Mouse (Mus musculus): ENCODE results near the gene Acadl. TPM values are rescaled to one million over a fixed set of nuclear protein-coding genes. Genes with fewer than 3 reads are reported as not detected.

The Acadl gene
- total RNA-seq (2014; rRNA removed) (8.6 and 9.8 TPM in 2 replicates), polyA plus RNA-seq (2015; fragmentation: Nextera tagmentation; extraction: Ambion mirVana) (44.9 and 57.3 TPM in 2 replicates)

GRCm38 (mm10) chr1:66862712-66863511 is at the start of gene Acadl:
TSS of gene Acadl (minus strand) at chr1:66863277.
- ATAC-seq (peak; percentile 90), DNase-seq (peak; percentile 59)
- Histone ChIP-seq H3K4me2 (ENCODE audit: low read depth) (peak within 1 kb of the TSS; percentile 91), H3K27me3 (ENCODE audit: insufficient read depth, low read length) (no peaks in the 10 kb centered on the region), H3K4me1 (ENCODE audit: insufficient read depth) (no peaks in the 10 kb centered on the region), H3K27ac (ENCODE audit: low read depth, low read length) (peak within 1 kb of the TSS; percentile 70), H3K9ac (peak within 1 kb of the TSS; percentile 68), H3K36me3 (ENCODE audit: insufficient read depth) (no peaks in the 10 kb centered on the region), H3K4me3 (ENCODE audit: low read depth, low read length) (peak within 1 kb of the TSS; percentile 74), H3K9me3 (ENCODE audit: low read length) (peaks cover 4% of the 10 kb centered on the region; the same call in 1 of the 2 replicates)
- no peak for TF ChIP-seq CTCF (IDR thresholded peaks at IDR 0.05; ENCODE audit: low read depth)
- under 1% methylated on average over 81 of the region's 85 CpGs for WGBS

GRCm38 (mm10) chr1:66912305-66912704 is 49.2 kb upstream of the Acadl start:
- Histone ChIP-seq H3K9me3 (ENCODE audit: low read length) (no peaks in the 10 kb centered on the region), H3K9ac (no peak overlapping the region), H3K4me3 (ENCODE audit: low read depth, low read length) (no peak overlapping the region), H3K4me2 (ENCODE audit: low read depth) (no peak overlapping the region), H3K27me3 (ENCODE audit: insufficient read depth, low read length) (no peaks in the 10 kb centered on the region), H3K4me1 (ENCODE audit: insufficient read depth) (no peaks in the 10 kb centered on the region), H3K27ac (ENCODE audit: low read depth, low read length) (no peak overlapping the region), H3K36me3 (ENCODE audit: insufficient read depth) (no peaks in the 10 kb centered on the region)
- TF ChIP-seq CTCF (IDR thresholded peaks at IDR 0.05; ENCODE audit: low read depth): no peak
- ATAC-seq (no peak), DNase-seq (no peak)
- 79% methylated on average over 1 of the region's 1 CpGs for WGBS

GRCm38 (mm10) chr1:66902566-66902965 is 39.5 kb upstream of the Acadl start:
- H3K4me1 ChIP-seq (ENCODE audit: insufficient read depth): no peaks in the 10 kb centered on the region
- no peak for TF ChIP-seq CTCF (IDR thresholded peaks at IDR 0.05; ENCODE audit: low read depth)

GRCm38 (mm10) chr1:66900946-66901345 is 37.9 kb upstream of the Acadl start:
- no peaks in the 10 kb centered on the region for H3K36me3 ChIP-seq (ENCODE audit: insufficient read depth)
- TF ChIP-seq CTCF (IDR thresholded peaks at IDR 0.05; ENCODE audit: low read depth): no peak
- no peaks in the 10 kb centered on the region for H3K4me1 ChIP-seq (ENCODE audit: insufficient read depth)
- ATAC-seq (no peak), DNase-seq (no peak)
- H3K27ac ChIP-seq (ENCODE audit: low read depth, low read length): no peak overlapping the region
- no peak overlapping the region for H3K9ac ChIP-seq
- no peak overlapping the region for H3K4me2 ChIP-seq (ENCODE audit: low read depth)
- no peaks in the 10 kb centered on the region for H3K27me3 ChIP-seq (ENCODE audit: insufficient read depth, low read length)
- no peak overlapping the region for H3K4me3 ChIP-seq (ENCODE audit: low read depth, low read length)
- 95% methylated on average over 4 of the region's 4 CpGs for whole genome bisulfite sequencing
- H3K9me3 ChIP-seq (ENCODE audit: low read length): no peaks in the 10 kb centered on the region

More at GRCm38 (mm10) chr1:66902566-66902965, 39.5 kb upstream of the Acadl start:
- WGBS: 81% methylated on average over 3 of the region's 3 CpGs
- Histone ChIP-seq H3K4me2 (ENCODE audit: low read depth) (no peak overlapping the region), H3K4me3 (ENCODE audit: low read depth, low read length) (no peak overlapping the region), H3K27ac (ENCODE audit: low read depth, low read length) (no peak overlapping the region), H3K9me3 (ENCODE audit: low read length) (no peaks in the 10 kb centered on the region), H3K27me3 (ENCODE audit: insufficient read depth, low read length) (no peaks in the 10 kb centered on the region), H3K9ac (no peak overlapping the region), H3K36me3 (ENCODE audit: insufficient read depth) (no peaks in the 10 kb centered on the region)
- DNase-seq (no peak), ATAC-seq (no peak)

GRCm38 (mm10) chr1:66898261-66898660 is 35.2 kb upstream of the Acadl start:
- H3K27me3 ChIP-seq (ENCODE audit: insufficient read depth, low read length): no peaks in the 10 kb centered on the region
- no peaks in the 10 kb centered on the region for H3K9me3 ChIP-seq (ENCODE audit: low read length)
- no peak overlapping the region for H3K4me3 ChIP-seq (ENCODE audit: low read depth, low read length)
- H3K27ac ChIP-seq (ENCODE audit: low read depth, low read length): no peak overlapping the region
- DNase-seq: peak; percentile 24
- no peak for ATAC-seq
- H3K4me2 ChIP-seq (ENCODE audit: low read depth): no peak overlapping the region
- 30% methylated on average over 7 of the region's 7 CpGs for WGBS
- H3K9ac ChIP-seq: no peak overlapping the region
- H3K4me1 ChIP-seq (ENCODE audit: insufficient read depth): peaks cover 3% of the 10 kb centered on the region; the same call in 1 of the 2 replicates
- no peaks in the 10 kb centered on the region for H3K36me3 ChIP-seq (ENCODE audit: insufficient read depth)
- no peak for TF ChIP-seq CTCF (IDR thresholded peaks at IDR 0.05; ENCODE audit: low read depth)

- Histone ChIP-seq H3K27ac (ENCODE audit: low read depth, low read length) (peak overlapping the region; percentile 80), H3K9me3 (ENCODE audit: low read length) (no peaks in the 10 kb centered on the region), H3K4me3 (ENCODE audit: low read depth, low read length) (peak overlapping the region; percentile 17), H3K4me2 (ENCODE audit: low read depth) (peak overlapping the region; percentile 47), H3K4me1 (ENCODE audit: insufficient read depth) (peaks cover 3% of the 10 kb centered on the region; the same call in 1 of the 2 replicates), H3K9ac (peak overlapping the region; percentile 40), H3K36me3 (ENCODE audit: insufficient read depth) (no peaks in the 10 kb centered on the region), H3K27me3 (ENCODE audit: insufficient read depth, low read length) (no peaks in the 10 kb centered on the region)
- peak; percentile 56; the same call in 1 of the 2 replicates for ATAC-seq
- 15% methylated on average over 5 of the region's 5 CpGs for WGBS
- TF ChIP-seq CTCF (IDR thresholded peaks at IDR 0.05; ENCODE audit: low read depth): no peak
- peak; percentile 76 for DNase-seq
Observed at GRCm38 (mm10) chr1:66896556-66896955, 33.5 kb upstream of the Acadl start.

GRCm38 (mm10) chr1:66896125-66896524 is 33.0 kb upstream of the Acadl start:
- TF ChIP-seq CTCF (IDR thresholded peaks at IDR 0.05; ENCODE audit: low read depth): peak; percentile 54
- DNase-seq (peak; percentile 79), ATAC-seq (peak; percentile 82)
- Histone ChIP-seq H3K27me3 (ENCODE audit: insufficient read depth, low read length) (no peaks in the 10 kb centered on the region), H3K36me3 (ENCODE audit: insufficient read depth) (no peaks in the 10 kb centered on the region), H3K4me1 (ENCODE audit: insufficient read depth) (peaks cover 3% of the 10 kb centered on the region; the same call in 1 of the 2 replicates), H3K4me3 (ENCODE audit: low read depth, low read length) (peak overlapping the region; percentile 17), H3K4me2 (ENCODE audit: low read depth) (peak overlapping the region; percentile 47), H3K9ac (peak overlapping the region; percentile 40), H3K27ac (ENCODE audit: low read depth, low read length) (peak overlapping the region; percentile 80), H3K9me3 (ENCODE audit: low read length) (no peaks in the 10 kb centered on the region)
- 21% methylated on average over 5 of the region's 5 CpGs for WGBS
